In the genomic region with DNA sequence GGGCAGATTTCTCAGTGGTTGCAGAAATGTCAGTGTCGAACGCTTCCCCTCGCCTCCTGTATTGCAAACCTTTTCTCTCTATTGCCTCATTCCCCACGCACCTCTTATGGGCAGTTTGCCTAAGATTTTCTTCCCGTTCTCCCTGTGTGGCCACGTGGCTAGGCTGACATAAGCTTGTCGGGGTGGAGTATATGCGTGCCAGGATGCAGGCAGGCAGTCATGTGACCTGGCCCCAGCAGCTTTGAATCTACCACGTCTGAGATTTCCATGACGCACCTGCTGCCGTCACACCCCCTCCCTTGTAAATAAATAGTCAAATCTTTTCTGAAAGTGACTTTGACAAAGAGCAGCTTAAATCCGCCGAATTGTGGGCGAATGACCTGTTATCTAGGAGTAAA, we compare ENCODE assay signal across 8 mouse cellular contexts.
DNase-seq lines count a peak whose midpoint lies in the region; ATAC-seq and TF ChIP-seq lines count a peak whose summit lies in the region.

No protein-coding gene starts in this region.

- TF ChIP-seq CTCF in lung, postnatal 0 days (IDR thresholded peaks at IDR 0.05), result no peak

- H3K36me3 ChIP-seq in forebrain, embryonic 16.5 days (ENCODE audit: control insufficient read depth, insufficient read depth), result no peaks in the 10 kb centered on the region
- no peaks in the 10 kb centered on the region for H3K36me3 ChIP-seq in hindbrain, embryonic 10.5 days
- no peaks in the 10 kb centered on the region for H3K36me3 ChIP-seq in lung, postnatal 0 days (ENCODE audit: insufficient read depth, low read length)

- H3K9ac ChIP-seq in forebrain, embryonic 16.5 days (replicated peaks; ENCODE audit: low read depth, low read length), result peak overlapping the region; percentile 65
- H3K9ac ChIP-seq in lung, postnatal 0 days (replicated peaks; ENCODE audit: low read depth), result no peak overlapping the region

- 0 out of 2 replicates have a peak, but pooled peaks have one; percentile 1 for TF ChIP-seq EP300 in lung, postnatal 0 days (IDR thresholded peaks at IDR 0.05)

- peak overlapping the region; percentile 73 for H3K27ac ChIP-seq in forebrain, embryonic 16.5 days (ENCODE audit: low read length)
- peak overlapping the region; percentile 83 for H3K27ac ChIP-seq in hindbrain, embryonic 10.5 days
- H3K27ac ChIP-seq in lung, postnatal 0 days (ENCODE audit: low read length), result no peak overlapping the region

- peak; percentile 41 for DNase-seq in ES-CJ7 (ENCODE audit: low read depth, low spot score)
- DNase-seq in hindbrain, embryonic 10.5 days (ENCODE audit: low spot score), result peak; percentile 62
- peak; percentile 14 to 32 for DNase-seq in layer of hippocampus, postnatal 10 days (ENCODE audit: low spot score in 2 of 2)
- peak; percentile 88 for DNase-seq in lung, postnatal 0 days (ENCODE audit: low spot score)
- peak; percentile 47 for DNase-seq in retina, adult 2 months (ENCODE audit: low read depth, low spot score)
- DNase-seq in thymus, postnatal 36 days, result peak; percentile 54 to 72

- peak overlapping the region; percentile 56 for H3K4me3 ChIP-seq in forebrain, embryonic 16.5 days (replicated peaks; ENCODE audit: low read length)
- H3K4me3 ChIP-seq in hindbrain, embryonic 10.5 days, result peak overlapping the region; percentile 51
- peak overlapping the region; percentile 33 for H3K4me3 ChIP-seq in lung, postnatal 0 days (ENCODE audit: low read depth, low read length)

- no peaks in the 10 kb centered on the region for H3K9me3 ChIP-seq in forebrain, embryonic 16.5 days (ENCODE audit: control insufficient read depth, low read length)
- no peaks in the 10 kb centered on the region for H3K9me3 ChIP-seq in hindbrain, embryonic 10.5 days
- no peaks in the 10 kb centered on the region for H3K9me3 ChIP-seq in lung, postnatal 0 days (ENCODE audit: low read length)

- WGBS in forebrain, embryonic 16.5 days, result under 1% methylated on average over 14 of the region's 14 CpGs
- 15% methylated on average over 14 of the region's 14 CpGs for WGBS in hindbrain, embryonic 10.5 days
- 3% methylated on average over 14 of the region's 14 CpGs for WGBS in lung, postnatal 0 days

- H3K4me2 ChIP-seq in forebrain, embryonic 16.5 days (ENCODE audit: low read length), result peak overlapping the region; percentile 82
- H3K4me2 ChIP-seq in lung, postnatal 0 days (replicated peaks; ENCODE audit: low read depth, low read length), result peak overlapping the region; percentile 50

- ATAC-seq in cerebellum, adult (ENCODE audit: insufficient number of reproducible peaks, low FRiP score, low TSS enrichment), result 0 out of 2 replicates have a peak, but pooled peaks have one; percentile 57
- peak; percentile 94 for ATAC-seq in forebrain, embryonic 16.5 days
- ATAC-seq in lung, postnatal 0 days, result peak; percentile 94

- peaks cover 12% of the 10 kb centered on the region for H3K4me1 ChIP-seq in forebrain, embryonic 16.5 days (replicated peaks; ENCODE audit: control insufficient read depth, insufficient read depth, low read length)
- H3K4me1 ChIP-seq in hindbrain, embryonic 10.5 days (replicated peaks), result peaks cover 13% of the 10 kb centered on the region; the same call in 1 of the 2 replicates
- peaks cover 5% of the 10 kb centered on the region; the same call in 1 of the 2 replicates for H3K4me1 ChIP-seq in lung, postnatal 0 days (ENCODE audit: insufficient read depth, low read depth, low read length)

- no peaks in the 10 kb centered on the region for H3K27me3 ChIP-seq in forebrain, embryonic 16.5 days (replicated peaks; ENCODE audit: control insufficient read depth, insufficient read depth, low read length)
- H3K27me3 ChIP-seq in hindbrain, embryonic 10.5 days (ENCODE audit: insufficient read depth, poor library complexity, severe bottlenecking), result peaks cover 7% of the 10 kb centered on the region; the same call in 1 of the 2 replicates
- H3K27me3 ChIP-seq in lung, postnatal 0 days (replicated peaks; ENCODE audit: insufficient read depth, low read length), result no peaks in the 10 kb centered on the region

Comparison
In these comparisons a context has a peak if more than half of its experiments do, and no peak if none do; other contexts are left out.
1. DNase-seq: peak in every context shown above with its lines; median percentile 88 in lung, postnatal 0 days; 63 in thymus, postnatal 36 days; 62 in hindbrain, embryonic 10.5 days; 47 in retina, adult 2 months; 41 in ES-CJ7; 23 in layer of hippocampus, postnatal 10 days.